ENCODE assay signal across 15 mouse cellular contexts in the genomic region with DNA sequence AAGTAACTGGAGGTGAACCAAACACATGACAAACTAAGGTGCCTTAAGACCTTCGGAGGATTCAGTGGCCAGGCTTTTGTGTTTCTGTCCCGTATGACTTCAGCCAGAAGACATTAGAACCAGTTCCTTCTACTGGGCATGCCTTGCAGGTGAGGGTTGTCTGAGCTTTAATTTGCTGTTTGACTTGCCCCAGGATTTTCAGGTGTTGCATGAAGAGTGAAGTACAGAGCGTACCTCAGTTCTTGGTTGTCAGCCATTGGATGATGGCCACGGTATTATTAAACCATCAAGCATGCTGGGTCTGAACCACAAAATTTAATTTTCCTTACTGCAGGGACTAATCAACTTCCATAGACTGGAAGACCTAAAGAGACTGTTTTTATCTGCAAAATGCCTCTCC.
"Had no signal": no experiment of that assay in that cellular context is flagged by ENCODE, and none has a peak within 500 bp of the region (broad histone marks: within the 10 kb centered on the region; RNA-seq: fewer than 3 reads in every experiment).

No protein-coding gene starts in this region.

- DNase-seq: lung, adult 2 months; lung, postnatal 14 days; lung, postnatal 36 days; right cerebral cortex, postnatal 14 days; thymus, adult 2 months; thymus, postnatal 25 days; thymus, postnatal 4 days had no signal

- H3K27me3 ChIP-seq: lung, embryonic 15.5 days; megakaryocyte, embryonic 14.5 days; midbrain, embryonic 13.5 days; midbrain, embryonic 15.5 days; neural tube, embryonic 12.5 days; stomach, embryonic 15.5 days had no signal

- H3K27ac ChIP-seq: lung, embryonic 15.5 days; macrophage; midbrain, embryonic 13.5 days; midbrain, embryonic 15.5 days; neural tube, embryonic 12.5 days; stomach, embryonic 15.5 days; stomach, postnatal 0 days had no signal

- H3K4me3 ChIP-seq: lung, embryonic 15.5 days; megakaryocyte, embryonic 14.5 days; midbrain, embryonic 13.5 days; midbrain, embryonic 15.5 days; neural tube, embryonic 12.5 days; stomach, embryonic 15.5 days had no signal

- H3K36me3 ChIP-seq: lung, embryonic 15.5 days; midbrain, embryonic 13.5 days; midbrain, embryonic 15.5 days; neural tube, embryonic 12.5 days; stomach, embryonic 15.5 days had no signal

- H3K4me1 ChIP-seq: megakaryocyte, embryonic 14.5 days; midbrain, embryonic 13.5 days; midbrain, embryonic 15.5 days; stomach, embryonic 15.5 days had no signal
